Mouse (Mus musculus) stomach, embryonic 14.5 days (tissue): Measurements from ENCODE around the gene Eea1. TPM values are rescaled to one million over a fixed set of nuclear protein-coding genes. Genes with fewer than 3 reads are reported as not detected.

Experiments used
- ATAC-seq: fragments of 200-750 bp; cut with Nextera tagmentation; 2 replicates; pipeline ENCODE4 v1.8.0; 2017; ENCODE audit warnings: low read depth, moderate TSS enrichment; ENCODE audit not compliant: insufficient number of reproducible peaks, insufficient read depth, low FRiP score
- H3K27ac ChIP-seq: fragments of 300-500 bp; sonication (generic); 2 replicates; pipeline ENCODE4 v1.5.1; 2014; ENCODE audit warnings: mild to moderate bottlenecking, low read length, moderate library complexity, mixed read lengths
- H3K27me3 ChIP-seq: fragments of 300-500 bp; sonication (generic); 2 replicates; pipeline ENCODE4 v1.6.1; 2014; ENCODE audit warnings: low read length, control low read depth, mixed read lengths; ENCODE audit not compliant: control insufficient read depth, insufficient read depth
- H3K36me3 ChIP-seq: fragments of 300-500 bp; sonication (generic); 2 replicates; pipeline ENCODE4 v1.6.1; 2014; ENCODE audit warnings: mild to moderate bottlenecking, control low read depth, low read length, moderate library complexity, mixed read lengths; ENCODE audit not compliant: control insufficient read depth, insufficient read depth
- H3K4me1 ChIP-seq: fragments of 300-500 bp; sonication (generic); 2 replicates; pipeline ENCODE4 v1.6.1; 2014; ENCODE audit warnings: low read length, control low read depth, mixed read lengths; ENCODE audit not compliant: control insufficient read depth, insufficient read depth
- H3K4me2 ChIP-seq: fragments of 300-500 bp; sonication (generic); replicated peaks from 2 replicates; pipeline ENCODE4 v1.6.1; 2014; ENCODE audit warnings: low read depth, low read length, control low read depth
- H3K4me3 ChIP-seq: fragments of 300-500 bp; sonication (generic); 2 replicates; pipeline ENCODE4 v1.5.1; 2014; ENCODE audit warnings: low read depth, low read length, control low read depth
- H3K9ac ChIP-seq: fragments of 300-500 bp; sonication (generic); replicated peaks from 2 replicates; pipeline ENCODE4 v1.6.1; 2014; ENCODE audit warnings: low read depth, mild to moderate bottlenecking, control low read depth, low read length, moderate library complexity, mixed read lengths
- H3K9me3 ChIP-seq: fragments of 300-500 bp; sonication (generic); 2 replicates; pipeline ENCODE4 v1.6.1; 2016; ENCODE audit warnings: low read depth, low read length, control low read depth; ENCODE audit not compliant: control insufficient read depth
- WGBS: fragments of 180-500 bp; shearing (Covaris S2); extraction: QIAGEN DNeasy Blood & Tissue Kit; methylation state at CpG from one replicate; pipeline ENCODE4 v1.1.7; 2014; 5-methylcytosine and 5-hydroxymethylcytosine counted together
- polyA plus RNA-seq: library from polyadenylated mRNA; unstranded; fragments of >200 nt; fragmentation: Nextera tagmentation; extraction: Ambion mirVana; gene quantifications from 2 replicates; pipeline ENCODE4 v1.2.1, GENCODE M21; 2014

The Eea1 gene
- polyA plus RNA-seq, 1 experiment from 2014 or later = 27.8 TPM

DNA sequence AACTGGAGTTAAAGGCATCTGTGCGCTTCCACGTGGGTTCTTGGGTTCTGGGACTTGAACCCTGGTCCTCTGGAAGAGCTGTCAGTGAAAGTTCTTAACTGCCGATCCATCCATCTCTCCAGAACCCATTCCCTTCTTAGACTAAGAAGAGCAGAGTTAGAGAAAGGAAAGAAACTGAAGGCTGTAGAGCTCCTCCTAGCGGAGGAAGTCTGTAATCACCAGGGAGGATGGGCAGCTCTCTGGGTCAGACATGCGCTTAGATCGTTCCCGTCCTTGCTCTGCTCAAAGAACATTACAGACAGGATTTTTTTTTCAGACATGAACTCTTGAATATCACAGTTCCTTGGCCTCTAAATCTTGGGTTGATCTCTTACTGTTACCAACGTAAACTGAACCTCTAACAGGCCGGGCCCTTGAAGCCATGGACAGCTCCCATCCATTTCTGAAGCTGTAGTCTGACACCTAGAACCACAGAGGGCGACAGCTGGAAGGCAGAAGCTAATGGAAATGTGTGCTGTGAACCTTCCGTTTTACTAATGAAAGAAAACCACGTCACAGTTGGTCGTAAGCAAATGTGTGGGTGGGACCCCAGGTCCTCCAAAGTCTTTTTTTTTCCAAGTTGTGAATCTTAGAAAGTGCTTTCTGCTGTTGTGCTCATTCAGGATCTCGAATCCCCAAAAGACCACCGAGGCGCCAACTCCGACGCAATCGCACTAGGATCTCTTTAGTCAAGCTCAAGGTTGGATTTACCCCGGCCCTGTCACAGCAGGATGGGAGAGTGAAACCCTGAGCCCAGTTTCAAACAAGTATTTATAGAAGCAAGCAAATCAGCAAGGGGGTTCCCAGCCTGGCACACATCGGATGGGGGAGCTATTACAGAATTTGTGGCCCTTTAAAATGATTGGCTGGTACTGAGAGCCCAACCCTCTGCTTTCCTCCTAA lies 140.3 kb downstream of the Eea1 start:
- 57% methylated on average over 21 of the region's 21 CpGs for WGBS
- Histone ChIP-seq H3K4me2 (no peak overlapping the region), H3K9ac (no peak overlapping the region), H3K27ac (no peak overlapping the region), H3K9me3 (no peaks in the 10 kb centered on the region), H3K4me3 (no peak overlapping the region), H3K36me3 (no peaks in the 10 kb centered on the region), H3K4me1 (no peaks in the 10 kb centered on the region), H3K27me3 (no peaks in the 10 kb centered on the region)
- no peak for ATAC-seq

DNA sequence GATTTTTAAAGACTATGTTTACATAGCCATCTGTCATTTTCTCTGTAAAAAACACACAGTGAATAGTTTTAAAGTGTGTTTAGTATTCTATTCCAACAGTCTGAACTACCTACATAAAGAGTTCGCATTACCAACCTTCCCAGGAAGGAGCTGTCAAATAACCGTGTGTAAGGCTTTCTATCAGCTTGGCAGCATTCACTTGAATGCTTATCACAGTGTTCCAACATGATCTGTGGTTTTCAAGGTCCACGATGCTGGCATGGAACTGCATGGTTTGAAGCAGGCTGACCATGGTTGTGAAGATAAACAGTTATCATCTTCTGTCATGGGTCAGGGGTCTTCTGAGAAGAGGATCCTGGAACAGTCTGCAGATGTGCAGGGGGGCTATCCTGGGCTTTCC lies 141.8 kb downstream of the Eea1 start:
- Histone ChIP-seq H3K27me3 (no peaks in the 10 kb centered on the region), H3K4me1 (no peaks in the 10 kb centered on the region), H3K9ac (no peak overlapping the region), H3K4me2 (no peak overlapping the region), H3K27ac (no peak overlapping the region), H3K9me3 (no peaks in the 10 kb centered on the region), H3K36me3 (no peaks in the 10 kb centered on the region), H3K4me3 (no peak overlapping the region)
- 59% methylated on average over 3 of the region's 3 CpGs for WGBS
- ATAC-seq = no peak

DNA sequence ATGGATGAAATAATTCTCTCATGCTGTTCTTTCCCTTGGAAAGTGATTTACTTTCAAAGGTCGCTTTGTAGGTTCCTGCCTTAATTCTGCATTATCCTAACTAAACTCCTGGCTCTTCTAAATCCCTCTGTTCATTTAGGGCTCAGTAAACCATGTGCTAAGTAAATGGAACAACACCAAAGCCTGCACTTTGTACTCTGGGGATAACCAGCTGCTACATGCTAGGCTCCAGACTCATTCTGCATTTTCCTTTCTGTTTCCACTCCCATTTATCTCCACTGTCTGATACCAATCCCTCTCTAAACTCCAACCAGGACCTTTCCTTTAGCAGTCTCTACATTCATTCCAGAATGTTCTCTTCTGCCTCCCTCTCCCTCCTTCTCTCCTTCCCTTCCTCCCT lies 149.3 kb downstream of the Eea1 start:
- Histone ChIP-seq H3K4me2 (no peak overlapping the region), H3K4me3 (no peak overlapping the region), H3K4me1 (no peaks in the 10 kb centered on the region), H3K9ac (no peak overlapping the region), H3K9me3 (no peaks in the 10 kb centered on the region), H3K27ac (no peak overlapping the region), H3K27me3 (no peaks in the 10 kb centered on the region), H3K36me3 (no peaks in the 10 kb centered on the region)
- 61% methylated on average over 1 of the region's 1 CpGs for whole genome bisulfite sequencing
- no peak for ATAC-seq

DNA sequence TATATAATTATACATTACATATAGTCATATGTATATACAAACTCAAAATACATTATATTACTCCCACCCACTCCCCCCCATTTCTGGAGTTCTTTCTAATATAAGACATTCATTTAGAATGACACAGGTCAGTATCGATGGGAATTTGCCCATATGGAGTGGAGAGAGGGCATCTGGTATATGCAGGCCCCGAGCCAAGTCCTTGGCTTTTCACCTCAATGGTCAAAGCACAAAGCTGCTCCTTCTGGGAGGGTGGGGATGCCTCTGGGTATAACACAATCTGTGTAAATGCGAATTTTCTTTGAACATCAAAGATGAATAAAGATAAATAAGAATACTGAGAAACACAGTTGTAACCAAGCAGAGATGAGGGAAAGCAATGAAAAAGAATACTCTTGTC lies 149.9 kb downstream of the Eea1 start:
- no peak overlapping the region for H3K4me2 ChIP-seq
- no peaks in the 10 kb centered on the region for H3K9me3 ChIP-seq
- 79% methylated on average over 3 of the region's 3 CpGs for WGBS
- no peak overlapping the region for H3K4me3 ChIP-seq
- H3K4me1 ChIP-seq = no peaks in the 10 kb centered on the region
- H3K27ac ChIP-seq = no peak overlapping the region
- ATAC-seq = no peak
- H3K9ac ChIP-seq = no peak overlapping the region
- H3K27me3 ChIP-seq = no peaks in the 10 kb centered on the region
- no peaks in the 10 kb centered on the region for H3K36me3 ChIP-seq

DNA sequence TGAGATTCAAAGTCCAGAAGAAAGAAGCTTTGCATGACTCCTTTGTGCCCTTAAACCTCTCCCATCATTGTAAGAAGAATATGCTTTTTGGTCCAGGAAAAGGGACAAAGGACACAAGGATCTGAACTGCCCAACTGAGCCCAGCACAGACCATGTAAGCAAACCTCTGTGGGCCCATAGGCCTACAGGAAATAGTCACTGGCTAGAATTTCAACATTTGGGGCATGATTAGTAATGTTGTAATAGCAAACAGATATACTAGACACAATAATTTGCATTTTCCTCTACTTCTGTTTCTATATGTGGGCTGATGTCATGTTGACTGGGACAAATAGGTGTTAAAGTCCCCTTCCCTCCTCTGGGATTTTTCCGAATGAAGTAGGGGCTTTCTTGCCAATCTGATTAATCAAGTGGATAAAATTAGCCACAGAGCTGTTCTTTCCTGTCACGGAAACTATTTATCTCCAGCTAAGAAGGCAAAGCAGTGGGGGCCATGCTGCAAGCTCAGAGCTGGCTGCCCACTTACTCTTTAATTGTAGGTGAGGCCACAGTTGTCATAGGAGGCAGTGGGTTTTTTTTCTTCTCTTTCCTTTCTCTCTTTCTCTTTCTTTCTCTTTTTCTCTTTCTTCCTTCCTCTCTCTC lies 153.6 kb downstream of the Eea1 start:
- Histone ChIP-seq H3K4me1 (no peaks in the 10 kb centered on the region), H3K27ac (no peak overlapping the region), H3K4me3 (no peak overlapping the region), H3K9ac (no peak overlapping the region), H3K9me3 (no peaks in the 10 kb centered on the region), H3K27me3 (no peaks in the 10 kb centered on the region), H3K4me2 (no peak overlapping the region), H3K36me3 (no peaks in the 10 kb centered on the region)
- 48% methylated on average over 2 of the region's 2 CpGs for WGBS
- no peak for ATAC-seq

DNA sequence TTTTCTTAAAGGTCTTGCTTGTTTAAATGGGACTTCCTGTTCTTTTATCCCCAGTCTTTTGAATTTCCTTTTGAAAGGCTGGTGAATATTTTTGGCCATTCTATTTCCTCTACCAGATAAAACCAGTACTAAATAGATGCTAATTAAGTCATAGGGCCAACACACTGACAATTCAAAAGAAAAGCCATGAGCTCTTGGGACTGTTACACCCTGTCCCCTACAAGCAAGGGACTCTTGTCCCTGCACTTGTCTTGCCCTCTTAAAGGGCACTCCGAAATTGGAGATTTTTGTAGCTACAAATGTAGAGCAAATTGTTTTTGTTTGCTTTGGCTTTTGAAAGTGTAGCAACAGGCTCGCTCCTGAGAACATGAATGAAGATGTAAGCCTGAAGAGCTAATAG lies 154.1 kb downstream of the Eea1 start:
- no peaks in the 10 kb centered on the region for H3K4me1 ChIP-seq
- no peak for ATAC-seq
- 76% methylated on average over 2 of the region's 2 CpGs for WGBS

More for the DNA sequence above, 154.1 kb downstream of the Eea1 start:
- H3K9me3 ChIP-seq = no peaks in the 10 kb centered on the region
- H3K27ac ChIP-seq = no peak overlapping the region
- no peaks in the 10 kb centered on the region for H3K27me3 ChIP-seq
- no peak overlapping the region for H3K4me3 ChIP-seq
- no peak overlapping the region for H3K4me2 ChIP-seq
- H3K9ac ChIP-seq = no peak overlapping the region
- no peaks in the 10 kb centered on the region for H3K36me3 ChIP-seq

Other genes starting within 250 kb of the Eea1 start
- gene Gm33543, start 97.7 kb upstream of the Eea1 start, polyA plus RNA-seq = not detected in 2 replicates
- not detected in 2 replicates for gene Gm5426, start 196.0 kb downstream of the Eea1 start, polyA plus RNA-seq